Mouse (Mus musculus): ENCODE results near the gene Mrm3. TPM values are rescaled to one million over a fixed set of nuclear protein-coding genes. Genes with fewer than 3 reads are reported as not detected.
A peak's percentile ranks its signal among the peaks of the same experiment; 100 is the strongest.

The Mrm3 gene
- polyA plus RNA-seq, 1 experiment from 2014 or later = 21.6 TPM

- Histone ChIP-seq H3K9me3 (replicated peaks; ENCODE audit: control insufficient read depth, low read length) (no peaks in the 10 kb centered on the region), H3K4me2 (ENCODE audit: low read length) (no peak overlapping the region), H3K4me1 (ENCODE audit: control insufficient read depth, insufficient read depth, low read length) (peaks cover 5% of the 10 kb centered on the region), H3K27ac (ENCODE audit: low read depth, low read length) (peak overlapping the region; percentile 48; the same call in 1 of the 2 replicates), H3K9ac (ENCODE audit: low read length) (no peak overlapping the region), H3K36me3 (ENCODE audit: control insufficient read depth, insufficient read depth, low read length) (no peaks in the 10 kb centered on the region), H3K4me3 (ENCODE audit: low read depth, low read length) (no peak overlapping the region), H3K27me3 (replicated peaks; ENCODE audit: control insufficient read depth, insufficient read depth, low read length) (no peaks in the 10 kb centered on the region)
- ATAC-seq (peak; percentile 50; the same call in 1 of the 2 replicates), DNase-seq (ENCODE audit: low spot score) (peak; percentile 65)
- 40% methylated on average over 14 of the region's 14 CpGs for WGBS
Measured at GRCm38 (mm10) chr11:76278960-76279852, 35.7 kb downstream of the Mrm3 start.

GRCm38 (mm10) chr11:76279971-76280370 lies 36.5 kb downstream of the Mrm3 start:
- WGBS = 34% methylated on average over 2 of the region's 2 CpGs
- Histone ChIP-seq H3K27ac (ENCODE audit: low read depth, low read length) (no peak overlapping the region), H3K9me3 (replicated peaks; ENCODE audit: control insufficient read depth, low read length) (no peaks in the 10 kb centered on the region), H3K36me3 (ENCODE audit: control insufficient read depth, insufficient read depth, low read length) (no peaks in the 10 kb centered on the region), H3K27me3 (replicated peaks; ENCODE audit: control insufficient read depth, insufficient read depth, low read length) (no peaks in the 10 kb centered on the region), H3K4me1 (ENCODE audit: control insufficient read depth, insufficient read depth, low read length) (peaks cover 5% of the 10 kb centered on the region), H3K4me2 (ENCODE audit: low read length) (no peak overlapping the region), H3K4me3 (ENCODE audit: low read depth, low read length) (no peak overlapping the region), H3K9ac (ENCODE audit: low read length) (no peak overlapping the region)
- ATAC-seq (no peak), DNase-seq (ENCODE audit: low spot score) (no peak)

DNA sequence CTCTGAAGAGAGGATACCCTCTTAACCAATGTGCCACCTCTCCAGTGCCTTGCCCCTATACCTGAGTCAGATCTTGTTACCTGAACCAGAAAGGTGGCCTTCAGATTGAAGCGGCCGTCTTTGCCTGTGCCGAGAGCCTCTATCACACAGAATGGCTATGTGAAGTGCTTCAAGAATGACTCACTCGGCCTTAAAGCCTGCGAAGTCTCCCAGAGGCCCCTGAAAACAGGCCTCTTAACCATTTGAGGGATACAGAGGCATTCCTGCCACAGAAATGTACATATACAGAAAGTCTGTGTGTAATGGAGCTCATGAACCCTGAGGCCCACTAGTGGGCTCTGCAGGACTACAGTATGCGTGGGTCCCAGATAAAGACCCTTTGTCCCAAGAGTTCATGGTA lies 40.3 kb downstream of the Mrm3 start:
- ATAC-seq (no peak), DNase-seq (ENCODE audit: low spot score) (no peak)
- Histone ChIP-seq H3K4me1 (ENCODE audit: control insufficient read depth, insufficient read depth, low read length) (peaks cover 16% of the 10 kb centered on the region), H3K9ac (ENCODE audit: low read length) (no peak overlapping the region), H3K27ac (ENCODE audit: low read depth, low read length) (no peak overlapping the region), H3K4me3 (ENCODE audit: low read depth, low read length) (no peak overlapping the region), H3K4me2 (ENCODE audit: low read length) (no peak overlapping the region), H3K9me3 (replicated peaks; ENCODE audit: control insufficient read depth, low read length) (no peaks in the 10 kb centered on the region), H3K36me3 (ENCODE audit: control insufficient read depth, insufficient read depth, low read length) (no peaks in the 10 kb centered on the region), H3K27me3 (replicated peaks; ENCODE audit: control insufficient read depth, insufficient read depth, low read length) (no peaks in the 10 kb centered on the region)
- WGBS = 93% methylated on average over 6 of the region's 6 CpGs

GRCm38 (mm10) chr11:76285431-76286075 lies 42.0 kb downstream of the Mrm3 start:
- no peak overlapping the region for H3K9ac ChIP-seq (ENCODE audit: low read length)
- H3K36me3 ChIP-seq (ENCODE audit: control insufficient read depth, insufficient read depth, low read length) = no peaks in the 10 kb centered on the region
- 70% methylated on average over 7 of the region's 7 CpGs for whole genome bisulfite sequencing
- H3K4me2 ChIP-seq (ENCODE audit: low read length) = no peak overlapping the region
- no peaks in the 10 kb centered on the region for H3K27me3 ChIP-seq (replicated peaks; ENCODE audit: control insufficient read depth, insufficient read depth, low read length)
- no peaks in the 10 kb centered on the region for H3K9me3 ChIP-seq (replicated peaks; ENCODE audit: control insufficient read depth, low read length)
- DNase-seq (ENCODE audit: low spot score) (no peak), ATAC-seq (no peak)
- H3K4me1 ChIP-seq (ENCODE audit: control insufficient read depth, insufficient read depth, low read length) = peaks cover 24% of the 10 kb centered on the region
- no peak overlapping the region for H3K4me3 ChIP-seq (ENCODE audit: low read depth, low read length)
- H3K27ac ChIP-seq (ENCODE audit: low read depth, low read length) = no peak overlapping the region

GRCm38 (mm10) chr11:76286534-76287126 lies 43.1 kb downstream of the Mrm3 start:
- DNase-seq (ENCODE audit: low spot score) (no peak), ATAC-seq (no peak)
- no peak overlapping the region for H3K27ac ChIP-seq (ENCODE audit: low read depth, low read length)
- H3K4me3 ChIP-seq (ENCODE audit: low read depth, low read length) = no peak overlapping the region
- no peaks in the 10 kb centered on the region for H3K9me3 ChIP-seq (replicated peaks; ENCODE audit: control insufficient read depth, low read length)
- WGBS = 57% methylated on average over 10 of the region's 10 CpGs
- no peak overlapping the region for H3K4me2 ChIP-seq (ENCODE audit: low read length)
- H3K4me1 ChIP-seq (ENCODE audit: control insufficient read depth, insufficient read depth, low read length) = peaks cover 26% of the 10 kb centered on the region
- H3K36me3 ChIP-seq (ENCODE audit: control insufficient read depth, insufficient read depth, low read length) = no peaks in the 10 kb centered on the region
- no peak overlapping the region for H3K9ac ChIP-seq (ENCODE audit: low read length)
- H3K27me3 ChIP-seq (replicated peaks; ENCODE audit: control insufficient read depth, insufficient read depth, low read length) = no peaks in the 10 kb centered on the region

- H3K4me2 ChIP-seq (ENCODE audit: low read length) = no peak overlapping the region
- no peak for DNase-seq (ENCODE audit: low spot score)
- 45% methylated on average over 10 of the region's 10 CpGs for WGBS
- ATAC-seq = no peak
- H3K9me3 ChIP-seq (replicated peaks; ENCODE audit: control insufficient read depth, low read length) = no peaks in the 10 kb centered on the region
- no peak overlapping the region for H3K27ac ChIP-seq (ENCODE audit: low read depth, low read length)
- H3K9ac ChIP-seq (ENCODE audit: low read length) = no peak overlapping the region
- H3K4me1 ChIP-seq (ENCODE audit: control insufficient read depth, insufficient read depth, low read length) = peaks cover 29% of the 10 kb centered on the region
- H3K27me3 ChIP-seq (replicated peaks; ENCODE audit: control insufficient read depth, insufficient read depth, low read length) = no peaks in the 10 kb centered on the region
- H3K4me3 ChIP-seq (ENCODE audit: low read depth, low read length) = no peak overlapping the region
- no peaks in the 10 kb centered on the region for H3K36me3 ChIP-seq (ENCODE audit: control insufficient read depth, insufficient read depth, low read length)
Measured at GRCm38 (mm10) chr11:76287301-76287700, 43.8 kb downstream of the Mrm3 start.

- Histone ChIP-seq H3K9ac (ENCODE audit: low read length) (no peak overlapping the region), H3K4me1 (ENCODE audit: control insufficient read depth, insufficient read depth, low read length) (peaks cover 32% of the 10 kb centered on the region), H3K9me3 (replicated peaks; ENCODE audit: control insufficient read depth, low read length) (no peaks in the 10 kb centered on the region), H3K36me3 (ENCODE audit: control insufficient read depth, insufficient read depth, low read length) (no peaks in the 10 kb centered on the region), H3K4me3 (ENCODE audit: low read depth, low read length) (no peak overlapping the region), H3K27me3 (replicated peaks; ENCODE audit: control insufficient read depth, insufficient read depth, low read length) (no peaks in the 10 kb centered on the region), H3K4me2 (ENCODE audit: low read length) (no peak overlapping the region), H3K27ac (ENCODE audit: low read depth, low read length) (no peak overlapping the region)
- DNase-seq (ENCODE audit: low spot score) = peak; percentile 62
- ATAC-seq = no peak
- WGBS = 74% methylated on average over 6 of the region's 6 CpGs
Measured at GRCm38 (mm10) chr11:76288645-76289044, 45.1 kb downstream of the Mrm3 start.

DNA sequence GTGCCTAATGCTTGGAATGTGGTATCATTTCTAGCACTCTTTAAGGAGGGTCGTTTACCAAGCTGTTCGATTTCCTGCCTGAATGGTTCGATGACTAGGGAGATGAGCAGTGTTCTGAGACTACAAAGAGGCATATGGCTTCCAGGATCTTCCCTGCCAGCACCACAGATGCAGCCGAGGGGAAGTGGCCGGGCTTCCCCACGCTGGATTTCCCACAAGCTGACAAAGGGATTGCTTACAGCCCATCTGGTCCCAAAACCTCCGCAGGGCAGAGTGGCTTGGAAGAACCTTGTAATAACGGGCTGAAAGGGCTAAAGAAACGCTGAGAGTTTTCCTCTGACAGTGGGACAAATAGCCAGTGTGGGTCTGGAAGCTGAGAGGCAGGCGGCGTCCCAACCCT lies 46.9 kb downstream of the Mrm3 start:
- peak; percentile 88 for ATAC-seq
- WGBS = 22% methylated on average over 11 of the region's 11 CpGs
- Histone ChIP-seq H3K36me3 (ENCODE audit: control insufficient read depth, insufficient read depth, low read length) (no peaks in the 10 kb centered on the region), H3K27ac (ENCODE audit: low read depth, low read length) (peak overlapping the region; percentile 86), H3K4me1 (ENCODE audit: control insufficient read depth, insufficient read depth, low read length) (peaks cover 41% of the 10 kb centered on the region), H3K27me3 (replicated peaks; ENCODE audit: control insufficient read depth, insufficient read depth, low read length) (no peaks in the 10 kb centered on the region), H3K9ac (ENCODE audit: low read length) (no peak overlapping the region; the same call in 1 of the 2 replicates), H3K4me2 (ENCODE audit: low read length) (no peak overlapping the region), H3K4me3 (ENCODE audit: low read depth, low read length) (no peak overlapping the region), H3K9me3 (replicated peaks; ENCODE audit: control insufficient read depth, low read length) (no peaks in the 10 kb centered on the region)
- peak; percentile 90 for DNase-seq (ENCODE audit: low spot score)

All from forebrain, embryonic 14.5 days (tissue).